16 mouse cellular contexts compared by ENCODE assay signal in genomic region chr9:98809526-98809925, GRCm38 (mm10). TPM values are rescaled to one million over a fixed set of nuclear protein-coding genes. Genes with fewer than 3 reads are reported as not detected.
DNase-seq lines count a peak whose midpoint lies in the region; TF ChIP-seq lines count a peak whose summit lies in the region.
"Not testable (repeated sequence)": the region's sequence is repeated elsewhere in the genome, so short reads cannot be mapped to it uniquely, and the experiment has no call there.
"Had no signal": no experiment of that assay in that cellular context is flagged by ENCODE, and none has a peak within 500 bp of the region (broad histone marks: within the 10 kb centered on the region; RNA-seq: fewer than 3 reads in every experiment).

No protein-coding gene starts in this region.

- 63% methylated on average over 2 of the region's 2 CpGs for WGBS in heart, adult 2 months
- 62% methylated on average over 2 of the region's 2 CpGs for WGBS in kidney, adult 2 months

- TF ChIP-seq EP300 in heart, adult 2 months (IDR thresholded peaks at IDR 0.05; ENCODE audit: insufficient read depth, low read depth, low read length): not testable (repeated sequence)

- peak; percentile 56 for TF ChIP-seq CTCF in heart, adult 2 months (IDR thresholded peaks at IDR 0.05)
- peak; percentile 57 for TF ChIP-seq CTCF in kidney, adult 2 months (conservative IDR thresholded peaks at IDR 0.05; ENCODE audit: insufficient read depth, insufficient read length, low read depth, low read length)

- peak; percentile 40 for DNase-seq in adipocyte (ENCODE audit: low spot score)
- DNase-seq in embryo, embryonic 11 days: peak; percentile 73
- peak; percentile 26 to 47 for DNase-seq in heart, adult 2 months
- DNase-seq in kidney, adult 2 months: peak; percentile 47
- peak; percentile 31 to 63 for DNase-seq in left cerebral cortex, postnatal 10 days (ENCODE audit: extremely low spot score in 1 of 2, low spot score in 2 of 2)
- peak; percentile 63 for DNase-seq in lung, postnatal 10 days
- DNase-seq in retina, postnatal 7 days (ENCODE audit: low read depth, low spot score): peak; percentile 20

- TF ChIP-seq POLR2A in heart, adult 2 months (IDR thresholded peaks at IDR 0.05; ENCODE audit: insufficient read depth, low read depth, low read length); kidney, adult 2 months (IDR thresholded peaks at IDR 0.05; ENCODE audit: low read depth, low read length): not testable (repeated sequence)

- not testable (repeated sequence) for H3K4me1 ChIP-seq in heart, adult 2 months (ENCODE audit: control insufficient read depth, insufficient read depth, low read length); kidney, adult 2 months (ENCODE audit: control insufficient read depth, insufficient read depth, low read length)

- not testable (repeated sequence) for H3K9ac ChIP-seq in heart, adult 2 months (ENCODE audit: low read depth, low read length)

- intact Hi-C loops in heart, adult 2 months (cut with DNase I): loop anchor here (1.0 kb wide), 2 partner anchors 163 to 195 kb away; no protein-coding TSS in a partner anchor
- intact Hi-C loops in left cerebral cortex, postnatal 10 days (cut with DNase I): loop anchor here (10.0 kb wide), 1 partner anchor 195 kb away; no protein-coding TSS in a partner anchor

- H3K79me2 ChIP-seq in heart, adult 2 months (replicated peaks; ENCODE audit: control insufficient read depth, insufficient read depth, low read length): not testable (repeated sequence)

- not testable (repeated sequence) for H3K36me3 ChIP-seq in heart, adult 2 months (ENCODE audit: control insufficient read depth, insufficient read depth, low read length); kidney, adult 2 months (ENCODE audit: control insufficient read depth, insufficient read depth, low read length)

- not testable (repeated sequence) for H3K4me3 ChIP-seq in heart, adult 2 months; kidney, adult 2 months (ENCODE audit: insufficient read depth, low read depth, low read length)

- H3K27me3 ChIP-seq in heart, adult 2 months (ENCODE audit: control insufficient read depth, insufficient read depth, low read length); kidney, adult 2 months (replicated peaks; ENCODE audit: control insufficient read depth, insufficient read depth, low read length): not testable (repeated sequence)

- H3K27ac ChIP-seq in heart, adult 2 months; kidney, adult 2 months (ENCODE audit: insufficient read depth, low read depth, low read length): not testable (repeated sequence)

RNA-seq across cellular contexts. Expression of gene Prr23a1, which starts 32.8 kb away (rescaled TPM):
- not detected for total RNA-seq in heart, adult 2 months (2021)
- not detected in 2 replicates for polyA plus RNA-seq in heart, adult 2 months (2012; rRNA removed)
- polyA plus RNA-seq in kidney, adult 2 months (2012; rRNA removed): not detected in 2 replicates
- not detected for total RNA-seq in left cerebral cortex, postnatal 10 days (2021)
- total RNA-seq: common myeloid progenitor, adult 5-6 weeks; G1E; monocyte, adult 5-6 weeks had no signal
- polyA plus RNA-seq: frontal cortex, adult 2 months; G1E; heart, embryonic 14.5 days; kidney, embryonic 15.5 days; liver, embryonic 15.5 days; small intestine, adult 2 months; thymus, adult 2 months had no signal

RNA-seq across cellular contexts. Expression of gene Prr23a2, which starts 46.8 kb away (rescaled TPM):
- not detected for total RNA-seq in heart, adult 2 months (2021)
- not detected in 2 replicates for polyA plus RNA-seq in heart, adult 2 months (2012; rRNA removed)
- not detected in 2 replicates for polyA plus RNA-seq in kidney, adult 2 months (2012; rRNA removed)
- total RNA-seq in left cerebral cortex, postnatal 10 days (2021): not detected
- total RNA-seq: common myeloid progenitor, adult 5-6 weeks; G1E; monocyte, adult 5-6 weeks had no signal
- polyA plus RNA-seq: frontal cortex, adult 2 months; G1E; heart, embryonic 14.5 days; kidney, embryonic 15.5 days; liver, embryonic 15.5 days; small intestine, adult 2 months; thymus, adult 2 months had no signal

RNA-seq across cellular contexts. Expression of gene Prr23a3, which starts 55.0 kb away (rescaled TPM):
- total RNA-seq in heart, adult 2 months (2021): not detected
- polyA plus RNA-seq in heart, adult 2 months (2012; rRNA removed): not detected in 2 replicates
- polyA plus RNA-seq in kidney, adult 2 months (2012; rRNA removed): not detected in 2 replicates
- not detected for total RNA-seq in left cerebral cortex, postnatal 10 days (2021)
- total RNA-seq: common myeloid progenitor, adult 5-6 weeks; monocyte, adult 5-6 weeks had no signal
- polyA plus RNA-seq: frontal cortex, adult 2 months; G1E; heart, embryonic 14.5 days; kidney, embryonic 15.5 days; liver, embryonic 15.5 days; small intestine, adult 2 months; thymus, adult 2 months had no signal

Comparison
In these comparisons a context has a peak if more than half of its experiments do, and no peak if none do; other contexts are left out.
1. DNase-seq: peak in every context shown above with its lines; median percentile 73 in embryo, embryonic 11 days; 63 in lung, postnatal 10 days; 47 in kidney, adult 2 months; 47 in left cerebral cortex, postnatal 10 days; 40 in adipocyte; 36 in heart, adult 2 months; 20 in retina, postnatal 7 days.